In the genomic region with DNA sequence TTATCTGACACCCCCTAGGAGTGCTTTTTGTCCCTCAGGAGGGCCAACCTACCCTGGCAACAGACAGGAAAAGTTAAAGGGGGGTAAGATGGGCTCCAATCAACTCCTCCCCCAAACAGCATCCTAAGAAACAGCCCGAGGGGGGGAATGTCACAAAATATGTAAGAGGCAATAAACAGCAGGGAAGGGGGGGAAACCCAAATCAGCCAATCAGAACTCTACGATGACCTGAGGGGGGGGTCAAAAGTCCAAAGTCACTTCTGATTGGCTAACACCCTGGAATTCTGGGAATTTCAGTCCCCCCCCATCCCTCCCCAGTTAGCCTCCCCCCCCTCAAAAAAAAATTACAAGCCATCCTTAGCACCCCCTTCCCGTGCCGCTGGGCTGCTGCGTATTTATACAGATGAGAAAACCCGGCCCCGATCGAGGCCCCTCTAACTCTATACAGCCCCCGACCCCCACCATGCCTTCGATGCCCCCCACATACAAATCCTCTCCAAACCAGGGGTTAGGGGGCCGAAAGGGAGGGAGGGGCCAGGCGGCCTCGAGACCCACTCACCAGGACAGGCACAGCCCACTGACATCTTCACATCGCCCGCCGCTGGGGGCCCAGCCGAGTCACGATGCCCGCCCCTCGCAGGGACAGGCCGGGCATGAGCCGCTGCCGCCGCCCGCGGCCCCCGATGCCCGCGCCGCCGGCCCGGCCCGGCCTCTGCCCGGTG, we compare ENCODE assay signal across 8 mouse cellular contexts. TPM values are rescaled to one million over a fixed set of nuclear protein-coding genes. Genes with fewer than 3 reads are reported as not detected.
DNase-seq lines count a peak whose midpoint lies in the region; ATAC-seq lines count a peak whose summit lies in the region.

A gene (plus strand): TSS at position 616 of the 722 bp plus-strand sequence.

- H3K27ac ChIP-seq in forebrain, embryonic 12.5 days: peak within 1 kb of the TSS; percentile 99

- no peak for DNase-seq in layer of hippocampus, adult 8-10 months (ENCODE audit: low spot score in 2 of 2)
- no peak for DNase-seq in layer of hippocampus, adult 11-12 months (ENCODE audit: low spot score)
- DNase-seq in adrenal gland, postnatal 4 days (ENCODE audit: low spot score in 2 of 2): no peak
- peak; percentile 31 for DNase-seq in heart, postnatal 25 days (ENCODE audit: low spot score)
- DNase-seq in layer of hippocampus, postnatal 10 days (ENCODE audit: low spot score in 2 of 2): peak; percentile 46 to 48
- DNase-seq in lung, postnatal 36 days: peak; percentile 74
- peak; percentile 52 for DNase-seq in testis, postnatal 14 days (ENCODE audit: low spot score)

- no peak for ATAC-seq in forebrain, embryonic 12.5 days (ENCODE audit: low FRiP score)

- peaks cover 61% of the 10 kb centered on the region for H3K4me1 ChIP-seq in forebrain, embryonic 12.5 days

- intact Hi-C loops in heart, postnatal 25 days (cut with DNase I): no loop called here

- H3K27me3 ChIP-seq in forebrain, embryonic 12.5 days: no peaks in the 10 kb centered on the region

- H3K36me3 ChIP-seq in forebrain, embryonic 12.5 days (replicated peaks): no peaks in the 10 kb centered on the region

- under 1% methylated on average over 34 of the region's 34 CpGs for WGBS in forebrain, embryonic 12.5 days

- peak within 1 kb of the TSS; percentile 100 for H3K4me2 ChIP-seq in forebrain, embryonic 12.5 days

- H3K9me3 ChIP-seq in forebrain, embryonic 12.5 days: no peaks in the 10 kb centered on the region

- H3K4me3 ChIP-seq in forebrain, embryonic 12.5 days (replicated peaks): peak within 1 kb of the TSS; percentile 95

- peak within 1 kb of the TSS; percentile 98 for H3K9ac ChIP-seq in forebrain, embryonic 12.5 days

RNA-seq across cellular contexts. Expression of the gene that starts here (rescaled TPM):
- 10 to 100 TPM; 26.4 to 34.8 (median 32.4) TPM for total RNA-seq in layer of hippocampus, adult 8-10 months (2022)
- total RNA-seq in adrenal gland, postnatal 4 days (2021): 10 to 100 TPM; 30.5 to 40.2 TPM
- 37.1 and 41.7 TPM in 2 replicates for polyA plus RNA-seq in forebrain, embryonic 12.5 days (2016; fragmentation: Nextera tagmentation; extraction: Ambion mirVana)
- 10 to 100 TPM; 14.0 to 14.9 TPM for total RNA-seq in heart, postnatal 25 days (2021)
- 10 to 100 TPM; 34.7 to 36.2 TPM for total RNA-seq in layer of hippocampus, postnatal 10 days (2021)

Comparison
In these comparisons a context has a peak if more than half of its experiments do, and no peak if none do; other contexts are left out.
1. DNase-seq: peak in heart, postnatal 25 days (single experiment), layer of hippocampus, postnatal 10 days (2 of 2), lung, postnatal 36 days (single experiment) and testis, postnatal 14 days (single experiment); none in layer of hippocampus, adult 8-10 months (0 of 2), layer of hippocampus, adult 11-12 months (single experiment) and adrenal gland, postnatal 4 days (0 of 2).